Mouse (Mus musculus): ENCODE results near the gene Plxnc1.

DNA sequence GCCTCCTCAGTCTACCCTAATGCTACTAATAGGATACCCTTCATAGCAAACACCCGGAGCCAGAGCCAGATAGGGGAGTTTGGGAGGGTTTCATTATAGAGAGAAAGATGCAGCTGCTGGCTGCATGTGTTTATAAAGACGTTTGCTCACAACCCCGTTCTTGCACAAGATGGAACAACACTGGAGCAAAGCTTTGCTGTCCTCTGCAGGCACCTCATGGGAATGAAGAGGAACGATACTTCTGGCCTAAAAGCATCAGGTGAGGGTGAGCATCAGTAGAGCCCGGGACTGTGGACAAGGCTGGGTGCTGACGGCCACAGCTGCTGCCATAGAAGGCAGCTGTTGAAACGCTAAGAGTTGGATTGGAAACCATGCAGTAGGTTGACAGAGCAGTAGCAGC, 137.3 kb downstream of the Plxnc1 start:
- no peak for TF ChIP-seq EP300 (IDR thresholded peaks at IDR 0.05; ENCODE audit: insufficient read depth, low read depth, low read length)
- no peak for TF ChIP-seq CTCF (IDR thresholded peaks at IDR 0.05; ENCODE audit: low read depth, low read length)
